Mouse (Mus musculus) lung, adult 2 months (tissue): ENCODE results near the gene Elp5.

ENCODE experiments used
- CTCF ChIP-seq: fragments of 200-500 bp; IDR thresholded peaks from 2 replicates; pipeline ENCODE4 v1.5.1; 2011; ENCODE audit warnings: mild to moderate bottlenecking, low read length, control low read depth; ENCODE audit not compliant: insufficient read depth
- POLR2A ChIP-seq: fragments of 200-500 bp; IDR thresholded peaks from 2 replicates; pipeline ENCODE4 v1.6.1; 2011; ENCODE audit warnings: low read depth, mild to moderate bottlenecking, control low read depth, low read length, borderline replicate concordance; ENCODE audit errors: extremely low read depth

- TF ChIP-seq POLR2A (no peak), CTCF (no peak)
These were observed 34.4 kb upstream of the Elp5 start, which contains the start of gene Dlg4 for GRCm38 (mm10) chr11:70016669-70017068.
